Mouse (Mus musculus) heart, postnatal 0 days (tissue): Measurements from ENCODE around the gene Trim75.

ENCODE experiments used
- CTCF ChIP-seq: IDR thresholded peaks from 2 replicates; pipeline ENCODE4 v1.5.1; 2016; ENCODE audit warnings: antibody characterized with exemption, control low read depth, low read depth
- EP300 ChIP-seq: IDR thresholded peaks from 2 replicates; pipeline ENCODE4 v1.6.1; 2016; ENCODE audit warnings: antibody characterized with exemption, low read depth

DNA sequence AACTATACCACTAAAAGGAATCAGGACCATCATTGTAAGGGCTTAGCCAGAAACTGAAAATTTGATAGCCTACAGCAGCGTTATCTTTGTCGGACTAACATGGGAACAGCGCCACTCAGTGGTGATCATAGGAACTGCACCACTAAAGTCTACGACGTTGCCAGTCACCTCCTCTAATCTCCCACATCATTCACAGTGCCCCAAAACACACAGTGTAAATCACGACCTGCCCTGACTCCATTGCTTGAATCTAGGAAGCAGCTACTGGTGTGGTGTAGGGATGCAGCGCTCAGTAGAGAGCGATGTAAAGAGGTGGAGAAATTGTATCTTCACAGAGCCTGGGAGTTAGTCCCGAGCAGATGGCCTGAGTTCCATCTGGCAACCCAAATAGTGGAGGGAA is 46.1 kb downstream of the Trim75 start:
- TF ChIP-seq CTCF (peak; percentile 97), EP300 (no peak)
